Mouse (Mus musculus) forebrain, embryonic 11.5 days (tissue): ENCODE data around the gene Appl2. TPM values are rescaled to one million over a fixed set of nuclear protein-coding genes. Genes with fewer than 3 reads are reported as not detected.

Source experiments
- ATAC-seq: fragments of 200-750 bp; cut with Nextera tagmentation; replicated peaks from 2 replicates; pipeline ENCODE4 v1.8.0; 2017; ENCODE audit warnings: moderate TSS enrichment; ENCODE audit not compliant: low FRiP score
- DNase-seq: peaks from one replicate; pipeline ENCODE4 v3.0.0-alpha.2; 2017; ENCODE audit warnings: low spot score
- H3K27ac ChIP-seq: fragments of 300-500 bp; sonication (generic); 2 replicates; pipeline ENCODE4 v1.5.1; 2014; ENCODE audit warnings: low read depth, low read length
- H3K27me3 ChIP-seq: fragments of 300-500 bp; sonication (generic); 2 replicates; pipeline ENCODE4 v1.6.1; 2014; ENCODE audit warnings: mild to moderate bottlenecking, low read length, mixed read lengths; ENCODE audit not compliant: control insufficient read depth, insufficient read depth
- H3K36me3 ChIP-seq: fragments of 300-500 bp; sonication (generic); 2 replicates; pipeline ENCODE4 v1.6.1; 2014; ENCODE audit warnings: mild to moderate bottlenecking, low read length, moderate library complexity, mixed read lengths; ENCODE audit not compliant: control insufficient read depth, insufficient read depth
- H3K4me1 ChIP-seq: fragments of 300-500 bp; sonication (generic); replicated peaks from 2 replicates; pipeline ENCODE4 v1.6.1; 2014; ENCODE audit warnings: low read length, mixed read lengths; ENCODE audit not compliant: control insufficient read depth, insufficient read depth
- H3K4me2 ChIP-seq: fragments of 300-500 bp; sonication (generic); 2 replicates; pipeline ENCODE4 v1.6.1; 2014; ENCODE audit warnings: low read depth, mild to moderate bottlenecking, low read length, moderate library complexity, mixed read lengths; ENCODE audit not compliant: severe bottlenecking
- H3K4me3 ChIP-seq: fragments of 300-500 bp; sonication (generic); 2 replicates; pipeline ENCODE4 v1.5.1; 2014; ENCODE audit warnings: low read depth, low read length
- H3K9ac ChIP-seq: fragments of 300-500 bp; sonication (generic); 2 replicates; pipeline ENCODE4 v1.6.1; 2014; ENCODE audit warnings: low read length
- H3K9me3 ChIP-seq: fragments of 300-500 bp; sonication (generic); 2 replicates; pipeline ENCODE4 v1.6.1; 2016; ENCODE audit warnings: low read length, mixed read lengths; ENCODE audit not compliant: control insufficient read depth
- WGBS: fragments of 180-500 bp; shearing (Covaris S2); extraction: QIAGEN DNeasy Blood & Tissue Kit; methylation state at CpG from one replicate; pipeline ENCODE4 v1.1.7; 2014; 5-methylcytosine and 5-hydroxymethylcytosine counted together
- polyA plus RNA-seq: library from polyadenylated mRNA; unstranded; fragments of >200 nt; fragmentation: Nextera tagmentation; extraction: Ambion mirVana; gene quantifications from 2 replicates; pipeline ENCODE4 v1.2.1, GENCODE M21; 2014

Appl2 gene
- polyA plus RNA-seq, 1 experiment from 2014 or later, result 42.0 TPM

GRCm38 (mm10) chr10:83594526-83594925 lies 54.0 kb downstream of the Appl2 start:
- ATAC-seq (no peak), DNase-seq (no peak)
- no peak overlapping the region for H3K4me3 ChIP-seq
- no peak overlapping the region for H3K27ac ChIP-seq
- peaks cover 12% of the 10 kb centered on the region; the same call in 1 of the 2 replicates for H3K36me3 ChIP-seq
- no peaks in the 10 kb centered on the region for H3K27me3 ChIP-seq
- WGBS, result 91% methylated on average over 5 of the region's 5 CpGs
- no peaks in the 10 kb centered on the region for H3K4me1 ChIP-seq
- no peaks in the 10 kb centered on the region for H3K9me3 ChIP-seq
- H3K4me2 ChIP-seq, result no peak overlapping the region
- H3K9ac ChIP-seq, result no peak overlapping the region

GRCm38 (mm10) chr10:83592616-83593015 lies 55.9 kb downstream of the Appl2 start:
- no peaks in the 10 kb centered on the region for H3K9me3 ChIP-seq
- no peak overlapping the region for H3K27ac ChIP-seq
- no peak overlapping the region for H3K4me2 ChIP-seq
- H3K4me3 ChIP-seq, result no peak overlapping the region
- 90% methylated on average over 7 of the region's 7 CpGs for WGBS
- peaks cover 13% of the 10 kb centered on the region; the same call in 1 of the 2 replicates for H3K36me3 ChIP-seq
- DNase-seq, result no peak
- no peaks in the 10 kb centered on the region for H3K4me1 ChIP-seq
- no peak overlapping the region for H3K9ac ChIP-seq
- no peak for ATAC-seq
- no peaks in the 10 kb centered on the region for H3K27me3 ChIP-seq

GRCm38 (mm10) chr10:83590801-83591200 lies 57.7 kb downstream of the Appl2 start:
- WGBS, result 87% methylated on average over 6 of the region's 6 CpGs
- Histone ChIP-seq H3K4me1 (no peaks in the 10 kb centered on the region), H3K4me2 (no peak overlapping the region), H3K9me3 (no peaks in the 10 kb centered on the region), H3K9ac (no peak overlapping the region), H3K27ac (no peak overlapping the region), H3K36me3 (peaks cover 18% of the 10 kb centered on the region; the same call in 1 of the 2 replicates), H3K27me3 (no peaks in the 10 kb centered on the region), H3K4me3 (no peak overlapping the region)
- ATAC-seq (no peak), DNase-seq (no peak)

- WGBS, result 95% methylated on average over 7 of the region's 7 CpGs
- H3K4me1 ChIP-seq, result no peaks in the 10 kb centered on the region
- no peak for ATAC-seq
- no peaks in the 10 kb centered on the region for H3K27me3 ChIP-seq
- H3K9ac ChIP-seq, result no peak overlapping the region
- H3K36me3 ChIP-seq, result no peaks in the 10 kb centered on the region; the same call in 1 of the 2 replicates
- H3K27ac ChIP-seq, result no peak overlapping the region
- no peak for DNase-seq
- no peak overlapping the region for H3K4me3 ChIP-seq
- no peak overlapping the region for H3K4me2 ChIP-seq
- no peaks in the 10 kb centered on the region for H3K9me3 ChIP-seq
Measured at GRCm38 (mm10) chr10:83565449-83566441, 82.8 kb downstream of the Appl2 start.

- Histone ChIP-seq H3K27ac (no peak overlapping the region), H3K9me3 (no peaks in the 10 kb centered on the region), H3K4me3 (no peak overlapping the region), H3K27me3 (no peaks in the 10 kb centered on the region), H3K36me3 (peaks cover under 1% of the 10 kb centered on the region; the same call in 1 of the 2 replicates), H3K4me2 (no peak overlapping the region), H3K4me1 (no peaks in the 10 kb centered on the region), H3K9ac (no peak overlapping the region)
- DNase-seq, result no peak
- no peak for ATAC-seq
Measured at GRCm38 (mm10) chr10:83563005-83563404, 85.5 kb downstream of the Appl2 start.

Other genes starting within 250 kb of the Appl2 start
- 6.1 and 7.1 TPM in 2 replicates for gene Aldh1l2, start 114.6 kb downstream of the Appl2 start, polyA plus RNA-seq
- 28.9 and 36.5 TPM in 2 replicates for gene Washc4, start 105.0 kb downstream of the Appl2 start, polyA plus RNA-seq
- 43.2 and 44.0 TPM in 2 replicates for gene 1500009L16Rik, start 74.1 kb upstream of the Appl2 start, polyA plus RNA-seq